Comparison of ENCODE assay signal across 8 mouse cellular contexts in the genomic region with DNA sequence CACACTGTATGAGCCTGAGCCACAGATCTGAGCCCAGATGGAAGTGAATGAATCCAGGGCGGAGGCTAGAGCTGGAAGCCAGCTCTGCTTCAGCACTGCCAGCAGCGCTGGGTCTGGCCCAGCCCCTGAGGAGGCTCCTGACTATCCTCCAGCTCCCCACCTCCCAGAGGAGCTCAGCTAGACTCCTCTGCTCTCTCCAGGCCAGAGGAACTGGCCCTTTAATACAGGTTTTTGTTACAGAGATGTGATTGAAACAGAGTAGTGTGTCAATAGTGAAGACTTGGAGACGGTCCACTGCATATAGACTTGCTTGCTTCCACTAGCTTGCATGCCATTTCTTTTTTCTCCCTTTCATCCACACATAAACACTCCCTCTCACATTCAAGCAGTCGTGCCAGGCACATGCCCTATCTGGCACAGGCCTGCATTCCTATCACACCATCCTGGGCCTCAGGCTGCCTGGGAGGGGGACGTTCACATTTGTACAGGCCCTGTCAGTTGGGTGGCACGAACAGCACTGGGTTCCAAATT. TPM values are rescaled to one million over a fixed set of nuclear protein-coding genes. Genes with fewer than 3 reads are reported as not detected.
DNase-seq lines count a peak whose midpoint lies in the region; ATAC-seq and TF ChIP-seq lines count a peak whose summit lies in the region.
"Had no signal": no experiment of that assay in that cellular context is flagged by ENCODE, and none has a peak within 500 bp of the region (broad histone marks: within the 10 kb centered on the region; RNA-seq: fewer than 3 reads in every experiment).

No protein-coding gene starts in this region.

- H3K9ac ChIP-seq in forebrain, embryonic 16.5 days (replicated peaks; ENCODE audit: low read depth, low read length) = no peak overlapping the region
- H3K9ac ChIP-seq in hindbrain, embryonic 16.5 days (ENCODE audit: low read depth, low read length) = no peak overlapping the region
- H3K9ac ChIP-seq: neural tube, embryonic 12.5 days had no signal

- H3K9me3 ChIP-seq in forebrain, embryonic 16.5 days (ENCODE audit: control insufficient read depth, low read length) = no peaks in the 10 kb centered on the region
- H3K9me3 ChIP-seq in hindbrain, embryonic 16.5 days (ENCODE audit: control insufficient read depth, low read length) = no peaks in the 10 kb centered on the region
- H3K9me3 ChIP-seq: neural tube, embryonic 12.5 days had no signal

- TF ChIP-seq POLR2A in cerebellum, adult 2 months (IDR thresholded peaks at IDR 0.05; ENCODE audit: borderline replicate concordance, insufficient read depth, low read length) = no peak

- H3K27ac ChIP-seq in cerebellum, adult 2 months (ENCODE audit: insufficient read depth, low read length) = peak overlapping the region; percentile 35
- peak overlapping the region; percentile 69 for H3K27ac ChIP-seq in forebrain, embryonic 16.5 days (ENCODE audit: low read length)
- H3K27ac ChIP-seq in hindbrain, embryonic 16.5 days (ENCODE audit: low read depth, low read length) = peak overlapping the region; percentile 52
- H3K27ac ChIP-seq: neural tube, embryonic 12.5 days had no signal

- peaks cover 25% of the 10 kb centered on the region for H3K4me1 ChIP-seq in cerebellum, adult 2 months (ENCODE audit: control insufficient read depth, insufficient read depth, low read length)
- peaks cover 31% of the 10 kb centered on the region for H3K4me1 ChIP-seq in forebrain, embryonic 16.5 days (replicated peaks; ENCODE audit: control insufficient read depth, insufficient read depth, low read length)
- peaks cover 11% of the 10 kb centered on the region for H3K4me1 ChIP-seq in hindbrain, embryonic 16.5 days (ENCODE audit: control insufficient read depth, insufficient read depth, low read depth, low read length)

- DNase-seq in lung, adult 18-20 months = peak; percentile 43 to 56
- DNase-seq in lung, postnatal 14 days = no peak
- DNase-seq in cerebellum, adult 2 months = peak; percentile 54 to 71
- DNase-seq in B cell, adult 2 months = no peak
- DNase-seq in testis, postnatal 10 days (ENCODE audit: low spot score) = no peak

- H3K4me3 ChIP-seq in cerebellum, adult 2 months (replicated peaks; ENCODE audit: insufficient read depth, low read depth, low read length) = no peak overlapping the region
- no peak overlapping the region for H3K4me3 ChIP-seq in forebrain, embryonic 16.5 days (replicated peaks; ENCODE audit: low read length)
- no peak overlapping the region for H3K4me3 ChIP-seq in hindbrain, embryonic 16.5 days (ENCODE audit: low read length)
- H3K4me3 ChIP-seq: neural tube, embryonic 12.5 days had no signal

- WGBS in cerebellum, adult 2 months = 8% methylated on average over 6 of the region's 6 CpGs
- 51% methylated on average over 6 of the region's 6 CpGs for WGBS in forebrain, embryonic 16.5 days
- WGBS in hindbrain, embryonic 16.5 days = 48% methylated on average over 6 of the region's 6 CpGs

- TF ChIP-seq CTCF in cerebellum, adult 2 months (IDR thresholded peaks at IDR 0.05; ENCODE audit: borderline replicate concordance, insufficient read depth, low read depth, low read length) = no peak

- ATAC-seq in forebrain, embryonic 16.5 days = peak; percentile 61
- ATAC-seq in hindbrain, embryonic 16.5 days = peak; percentile 82

- H3K4me2 ChIP-seq in forebrain, embryonic 16.5 days (ENCODE audit: low read length) = no peak overlapping the region
- no peak overlapping the region for H3K4me2 ChIP-seq in hindbrain, embryonic 16.5 days (ENCODE audit: low read length)
- H3K4me2 ChIP-seq: neural tube, embryonic 12.5 days had no signal

- no peaks in the 10 kb centered on the region for H3K36me3 ChIP-seq in forebrain, embryonic 16.5 days (ENCODE audit: control insufficient read depth, insufficient read depth)
- H3K36me3 ChIP-seq in hindbrain, embryonic 16.5 days (ENCODE audit: control insufficient read depth, insufficient read depth, low read length) = no peaks in the 10 kb centered on the region
- H3K36me3 ChIP-seq: neural tube, embryonic 12.5 days had no signal

- H3K27me3 ChIP-seq in cerebellum, adult 2 months (ENCODE audit: control insufficient read depth, insufficient read depth, low read length) = no peaks in the 10 kb centered on the region
- no peaks in the 10 kb centered on the region for H3K27me3 ChIP-seq in forebrain, embryonic 16.5 days (replicated peaks; ENCODE audit: control insufficient read depth, insufficient read depth, low read length)
- H3K27me3 ChIP-seq in hindbrain, embryonic 16.5 days (replicated peaks; ENCODE audit: control insufficient read depth, insufficient read depth, low read length) = no peaks in the 10 kb centered on the region; the same call in 1 of the 2 replicates

RNA-seq across cellular contexts. Expression of a gene that starts 2.6 kb away (rescaled TPM):
- polyA plus RNA-seq in cerebellum, adult 2 months (2012; rRNA removed) = 26.9 and 28.5 TPM in 2 replicates
- 11.3 and 11.9 TPM in 2 replicates for polyA plus RNA-seq in forebrain, embryonic 16.5 days (2015; fragmentation: Nextera tagmentation; extraction: Ambion mirVana)
- polyA plus RNA-seq in hindbrain, embryonic 16.5 days (2015; fragmentation: Nextera tagmentation; extraction: Ambion mirVana) = 13.6 and 16.7 TPM in 2 replicates

RNA-seq across cellular contexts. Expression of a gene that starts 17.0 kb away (rescaled TPM):
- 81.3 and 87.4 TPM in 2 replicates for polyA plus RNA-seq in cerebellum, adult 2 months (2012; rRNA removed)
- 54.4 and 59.3 TPM in 2 replicates for polyA plus RNA-seq in forebrain, embryonic 16.5 days (2015; fragmentation: Nextera tagmentation; extraction: Ambion mirVana)
- polyA plus RNA-seq in hindbrain, embryonic 16.5 days (2015; fragmentation: Nextera tagmentation; extraction: Ambion mirVana) = 39.8 TPM in 2 replicates

RNA-seq across cellular contexts. Expression of a gene that starts 31.3 kb away (rescaled TPM):
- polyA plus RNA-seq in cerebellum, adult 2 months (2012; rRNA removed) = 80.6 and 83.1 TPM in 2 replicates
- polyA plus RNA-seq in forebrain, embryonic 16.5 days (2015; fragmentation: Nextera tagmentation; extraction: Ambion mirVana) = 130 and 142 TPM in 2 replicates
- polyA plus RNA-seq in hindbrain, embryonic 16.5 days (2015; fragmentation: Nextera tagmentation; extraction: Ambion mirVana) = 106 and 109 TPM in 2 replicates

RNA-seq across cellular contexts. Expression of a gene that starts 59.8 kb away (rescaled TPM):
- 295 and 319 TPM in 2 replicates for polyA plus RNA-seq in cerebellum, adult 2 months (2012; rRNA removed)
- 86.1 and 90.2 TPM in 2 replicates for polyA plus RNA-seq in forebrain, embryonic 16.5 days (2015; fragmentation: Nextera tagmentation; extraction: Ambion mirVana)
- polyA plus RNA-seq in hindbrain, embryonic 16.5 days (2015; fragmentation: Nextera tagmentation; extraction: Ambion mirVana) = 109 and 110 TPM in 2 replicates

Comparison
In these comparisons a context has a peak if more than half of its experiments do, and no peak if none do; other contexts are left out.
1. DNase-seq: peak in lung, adult 18-20 months (2 of 2) and cerebellum, adult 2 months (2 of 2); none in lung, postnatal 14 days (single experiment), B cell, adult 2 months (0 of 2) and testis, postnatal 10 days (single experiment).
2. Peak in every context shown above with its lines, with median percentiles within 50 percentile points of each other: H3K27ac ChIP-seq.